Mouse (Mus musculus): ENCODE results near the gene Gm4353. TPM values are rescaled to one million over a fixed set of nuclear protein-coding genes. Genes with fewer than 3 reads are reported as not detected.

Gm4353 gene
- total and polyA plus RNA-seq, 3 experiments = 0.74 to 34.1 (median 2.0) TPM

- Histone ChIP-seq H3K27me3 (replicated peaks) (no peaks in the 10 kb centered on the region), H3K4me3 (replicated peaks in 1 of 3; ENCODE audit: low read depth in 2 of 3, low read length in 2 of 3, poor library complexity in 1 of 3) (no peak overlapping the region), H3K36me3 (replicated peaks in 1 of 2; ENCODE audit: control insufficient read depth in 1 of 2, insufficient read depth in 1 of 2, low read length in 1 of 2) (no peaks in the 10 kb centered on the region), H3K4me1 (ENCODE audit: control insufficient read depth in 1 of 2, insufficient read depth in 2 of 2) (no peaks in the 10 kb centered on the region), H3K27ac (ENCODE audit: insufficient read depth, low read depth) (no peak overlapping the region), H3K9ac (ENCODE audit: insufficient read depth, low read depth) (no peak overlapping the region), H3K9me3 (replicated peaks; ENCODE audit: low read length) (no peaks in the 10 kb centered on the region), H3K4me2 (ENCODE audit: insufficient read depth, low read depth, poor library complexity, severe bottlenecking) (no peak overlapping the region), H3K79me2 (replicated peaks; ENCODE audit: control insufficient read depth, extremely low read depth, insufficient read depth, poor library complexity, severe bottlenecking) (no peaks in the 10 kb centered on the region)
- dilution Hi-C loops (cut with MboI; ENCODE audit: extremely low pct_ligation_motif_present, extremely low pct_unique_long_range_greater_than_20kb, low sequenced_read_pairs) = no loop called here
- TF ChIP-seq ELF1 (IDR thresholded peaks at IDR 0.05; ENCODE audit: low read depth, low read length) (no peak), POLR2AphosphoS2 (IDR thresholded peaks at IDR 0.05; ENCODE audit: low read depth, low read length) (no peak), MXI1 (IDR thresholded peaks at IDR 0.05; ENCODE audit: low read depth, low read length) (no peak), NELFE (IDR thresholded peaks at IDR 0.05; ENCODE audit: low read depth, low read length) (no peak), HCFC1 (IDR thresholded peaks at IDR 0.05; ENCODE audit: low read depth, low read length) (no peak), SMC3 (IDR thresholded peaks at IDR 0.05; ENCODE audit: low read depth, low read length) (no peak), ZMIZ1 (IDR thresholded peaks at IDR 0.05; ENCODE audit: low read depth, low read length) (no peak)
- no peak for DNase-seq (ENCODE audit: extremely low read depth)
- in situ Hi-C loops (cut with MboI; ENCODE audit: low pct_ligation_motif_present, low pct_unique_long_range_greater_than_20kb, low sequenced_read_pairs) = no loop called here
Measured at GRCm38 (mm10) chr7:116115216-116115930, 30.9 kb upstream of the Gm4353 start.

- TF ChIP-seq SMC3 (IDR thresholded peaks at IDR 0.05; ENCODE audit: low read depth, low read length) (no peak), RAD21 (IDR thresholded peaks at IDR 0.05; ENCODE audit: low read depth, low read length) (no peak), KAT2A (IDR thresholded peaks at IDR 0.05; ENCODE audit: insufficient replicate concordance, low read length) (no peak), ELF1 (IDR thresholded peaks at IDR 0.05; ENCODE audit: low read depth, low read length) (no peak), JUND (conservative IDR thresholded peaks at IDR 0.05; ENCODE audit: low read depth, low read length) (no peak), TBP (conservative IDR thresholded peaks at IDR 0.05; ENCODE audit: low read depth, low read length) (no peak), POLR2AphosphoS2 (IDR thresholded peaks at IDR 0.05; ENCODE audit: low read depth, low read length) (no peak)
- Histone ChIP-seq H3K27ac (ENCODE audit: insufficient read depth, low read depth) (no peak overlapping the region), H3K79me2 (replicated peaks; ENCODE audit: control insufficient read depth, extremely low read depth, insufficient read depth, poor library complexity, severe bottlenecking) (no peaks in the 10 kb centered on the region), H3K27me3 (replicated peaks) (no peaks in the 10 kb centered on the region), H3K4me2 (ENCODE audit: insufficient read depth, low read depth, poor library complexity, severe bottlenecking) (no peak overlapping the region), H3K9me3 (replicated peaks; ENCODE audit: low read length) (no peaks in the 10 kb centered on the region), H3K4me1 (ENCODE audit: control insufficient read depth in 1 of 2, insufficient read depth in 2 of 2) (peaks cover 3 to 13% of the 10 kb centered on the region in 2 experiments; a peak in 2 of 4 replicates), H3K4me3 (replicated peaks in 1 of 3; ENCODE audit: low read depth in 2 of 3, low read length in 2 of 3, poor library complexity in 1 of 3) (no peak overlapping the region), H3K9ac (ENCODE audit: insufficient read depth, low read depth) (no peak overlapping the region), H3K36me3 (replicated peaks in 1 of 2; ENCODE audit: control insufficient read depth in 1 of 2, insufficient read depth in 1 of 2, low read length in 1 of 2) (peaks cover 0 to 3% of the 10 kb centered on the region in 2 experiments)
- dilution Hi-C loops (cut with MboI; ENCODE audit: extremely low pct_ligation_motif_present, extremely low pct_unique_long_range_greater_than_20kb, low sequenced_read_pairs) = no loop called here
- in situ Hi-C loops (cut with MboI; ENCODE audit: low pct_ligation_motif_present, low pct_unique_long_range_greater_than_20kb, low sequenced_read_pairs) = no loop called here
- DNase-seq (ENCODE audit: extremely low read depth) = no peak
Measured at GRCm38 (mm10) chr7:116111546-116111945, 27.1 kb upstream of the Gm4353 start.

DNA sequence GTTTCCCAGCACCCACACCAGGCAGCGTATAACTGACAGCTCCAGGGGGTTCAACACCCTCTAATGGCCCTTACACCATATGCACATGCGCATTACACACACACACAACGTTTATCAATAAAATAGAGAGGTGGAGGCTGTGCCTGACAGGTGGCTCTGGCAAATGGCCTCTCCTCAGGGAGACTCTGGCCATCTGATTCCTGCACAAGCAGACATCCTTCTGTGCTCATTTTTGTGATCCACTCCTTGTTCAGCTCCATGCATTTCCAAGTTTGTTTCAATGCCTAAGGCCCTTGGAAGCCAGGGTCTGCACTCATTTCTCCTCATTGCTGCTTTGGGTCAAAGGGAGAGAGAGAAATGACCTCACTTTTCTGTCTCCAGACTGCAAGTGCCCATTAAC lies 26.2 kb upstream of the Gm4353 start:
- dilution Hi-C loops (cut with MboI; ENCODE audit: extremely low pct_ligation_motif_present, extremely low pct_unique_long_range_greater_than_20kb, low sequenced_read_pairs) = no loop called here
- TF ChIP-seq SMC3 (IDR thresholded peaks at IDR 0.05; ENCODE audit: low read depth, low read length) (no peak), ELF1 (IDR thresholded peaks at IDR 0.05; ENCODE audit: low read depth, low read length) (no peak), MYC (IDR thresholded peaks at IDR 0.05; ENCODE audit: low read depth, low read length) (no peak), HCFC1 (IDR thresholded peaks at IDR 0.05; ENCODE audit: low read depth, low read length) (no peak), CHD2 (IDR thresholded peaks at IDR 0.05; ENCODE audit: low read length) (no peak), ETS1 (conservative IDR thresholded peaks at IDR 0.05; ENCODE audit: low read depth, low read length) (no peak), RCOR1 (conservative IDR thresholded peaks at IDR 0.05; ENCODE audit: low read depth, low read length) (no peak), NELFE (IDR thresholded peaks at IDR 0.05; ENCODE audit: low read depth, low read length) (no peak), NRF1 (IDR thresholded peaks at IDR 0.05; ENCODE audit: low read depth, low read length) (no peak)
- no peak for DNase-seq (ENCODE audit: extremely low read depth)
- H3K27me3 ChIP-seq (replicated peaks) = no peaks in the 10 kb centered on the region
- no peak overlapping the region for H3K9ac ChIP-seq (ENCODE audit: insufficient read depth, low read depth)
- H3K4me3 ChIP-seq (replicated peaks in 1 of 3; ENCODE audit: low read depth in 2 of 3, low read length in 2 of 3, poor library complexity in 1 of 3) = no peak overlapping the region
- peaks cover 3 to 13% of the 10 kb centered on the region in 2 experiments; a peak in 2 of 4 replicates for H3K4me1 ChIP-seq (ENCODE audit: control insufficient read depth in 1 of 2, insufficient read depth in 2 of 2)
- no peak overlapping the region for H3K27ac ChIP-seq (ENCODE audit: insufficient read depth, low read depth)
- H3K36me3 ChIP-seq (replicated peaks in 1 of 2; ENCODE audit: control insufficient read depth in 1 of 2, insufficient read depth in 1 of 2, low read length in 1 of 2) = peaks cover 2 to 12% of the 10 kb centered on the region in 2 experiments
- H3K79me2 ChIP-seq (replicated peaks; ENCODE audit: control insufficient read depth, extremely low read depth, insufficient read depth, poor library complexity, severe bottlenecking) = no peaks in the 10 kb centered on the region
- no peak overlapping the region for H3K4me2 ChIP-seq (ENCODE audit: insufficient read depth, low read depth, poor library complexity, severe bottlenecking)
- H3K9me3 ChIP-seq (replicated peaks; ENCODE audit: low read length) = no peaks in the 10 kb centered on the region
- in situ Hi-C loops (cut with MboI; ENCODE audit: low pct_ligation_motif_present, low pct_unique_long_range_greater_than_20kb, low sequenced_read_pairs) = no loop called here

Measured in CH12.LX (cell line).